Mouse (Mus musculus) naive thymus-derived CD4-positive, alpha-beta T cell, adult 2 months (primary cell): ENCODE measurements around the gene Iqschfp.

Experiments
- DNase-seq: peaks from one replicate; pipeline ENCODE4 v3.0.0-alpha.2; 2011; ENCODE audit warnings: low read depth

The Iqschfp gene

GRCm38 (mm10) chr3:68351461-68351860 lies 459.4 kb downstream of the Iqschfp start:
- DNase-seq = no peak

DNA sequence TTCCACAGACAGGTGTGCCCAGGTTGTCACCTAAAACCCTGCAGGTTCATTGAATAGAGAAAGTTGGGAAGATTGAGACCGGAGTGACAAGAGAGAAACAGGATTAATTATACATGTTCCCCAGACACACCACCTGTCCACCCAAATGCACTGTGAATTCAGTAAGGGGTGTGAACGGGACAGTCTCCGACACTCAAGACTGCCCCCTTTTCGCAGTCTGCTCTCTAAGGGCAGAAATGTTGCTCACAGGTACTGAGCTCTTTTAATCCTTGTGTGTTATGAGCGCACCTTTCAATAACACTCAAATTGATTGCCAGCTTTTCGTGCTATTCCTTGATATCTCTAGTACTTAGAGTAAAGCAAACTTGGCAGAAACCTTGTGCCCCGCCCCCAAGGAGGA lies 460.9 kb downstream of the Iqschfp start:
- no peak for DNase-seq

GRCm38 (mm10) chr3:68353492-68353891 lies 461.5 kb downstream of the Iqschfp start:
- no peak for DNase-seq

DNA sequence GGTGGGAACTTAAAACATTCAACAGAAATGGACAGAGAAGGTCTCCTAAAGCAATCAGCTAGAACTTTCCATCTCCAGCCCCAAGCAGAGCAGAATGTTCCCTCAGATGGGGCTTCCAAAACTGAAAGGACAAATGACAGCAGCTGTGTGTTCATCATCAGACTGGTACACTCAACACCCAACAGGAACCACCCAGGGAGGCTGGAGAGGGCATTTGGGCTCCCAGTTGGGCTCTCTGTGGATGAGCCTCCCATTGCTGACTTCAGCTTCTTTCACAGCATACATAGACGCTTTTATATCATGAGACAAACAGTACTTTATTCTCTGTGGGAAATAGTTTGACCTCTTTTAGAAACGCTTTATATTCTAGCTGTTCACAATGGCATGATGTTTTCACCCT lies 464.5 kb downstream of the Iqschfp start:
- no peak for DNase-seq

DNA sequence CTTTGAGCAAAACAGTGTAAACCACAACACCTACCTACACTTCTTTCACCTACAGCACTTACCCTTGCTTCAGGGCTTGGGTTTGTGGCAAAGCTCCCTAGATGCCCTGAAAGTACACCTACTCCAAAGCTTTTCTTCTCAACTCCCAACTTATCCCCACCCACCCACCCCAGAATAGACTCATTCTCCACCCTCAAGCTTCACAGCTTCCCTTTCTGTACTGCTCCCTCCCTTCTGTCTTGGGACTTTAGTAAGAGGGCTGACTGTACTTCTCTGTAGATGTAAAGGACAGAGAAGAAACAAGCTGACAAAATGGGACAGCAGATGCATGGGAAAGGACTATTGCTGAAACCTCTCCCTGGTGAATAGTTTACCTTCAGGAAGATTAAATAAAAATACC lies 476.0 kb downstream of the Iqschfp start:
- no peak for DNase-seq

DNA sequence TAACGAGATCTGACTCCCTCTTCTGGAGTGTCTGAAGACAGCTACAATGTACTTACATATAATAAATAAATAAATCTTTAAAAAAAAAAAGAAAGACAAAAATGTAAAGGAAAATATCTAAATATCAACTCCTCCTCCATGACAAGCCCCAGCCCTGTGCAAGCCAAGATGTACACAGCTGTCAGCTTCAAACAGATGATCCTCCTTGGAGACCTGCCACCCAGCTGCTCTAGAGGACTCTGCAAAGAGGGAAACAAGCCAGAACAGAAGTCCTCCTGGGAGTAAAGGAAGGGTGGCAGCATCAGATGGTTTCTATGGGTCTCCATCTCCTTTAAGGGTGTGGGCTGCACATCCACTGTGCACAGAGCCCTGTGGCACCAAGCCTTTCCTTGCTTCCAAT lies 480.9 kb downstream of the Iqschfp start:
- DNase-seq = no peak

- DNase-seq = no peak
Observed at GRCm38 (mm10) chr3:68375100-68375508, 483.1 kb downstream of the Iqschfp start.

- no peak for DNase-seq
Observed at GRCm38 (mm10) chr3:68377452-68378198, 485.6 kb downstream of the Iqschfp start.

GRCm38 (mm10) chr3:68378799-68379198 lies 486.8 kb downstream of the Iqschfp start:
- no peak for DNase-seq

GRCm38 (mm10) chr3:68379242-68379641 lies 487.2 kb downstream of the Iqschfp start:
- no peak for DNase-seq

DNA sequence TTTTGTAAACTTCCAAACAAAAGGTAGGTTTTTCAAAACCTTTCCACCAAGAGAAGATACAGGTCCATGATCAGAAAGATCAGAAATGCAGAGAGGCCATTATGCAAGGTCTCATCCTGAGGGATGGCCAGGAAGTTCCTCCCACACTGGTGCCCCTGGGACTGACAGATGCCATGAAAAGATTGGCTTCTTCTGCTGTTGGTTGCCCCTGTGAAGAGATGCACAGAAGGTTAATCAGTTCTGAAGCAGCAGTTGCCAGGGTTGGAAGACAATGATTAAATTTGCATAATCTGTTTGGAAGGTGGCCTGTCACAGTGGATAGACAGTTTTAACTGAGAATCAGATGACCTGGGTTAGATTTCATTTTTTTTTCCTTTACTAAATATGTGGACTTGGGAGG lies 491.6 kb downstream of the Iqschfp start:
- DNase-seq = no peak

- no peak for DNase-seq
Observed at GRCm38 (mm10) chr3:68385544-68385943, 493.5 kb downstream of the Iqschfp start.

- DNase-seq = no peak
Observed at GRCm38 (mm10) chr3:68388023-68388422, 496.0 kb downstream of the Iqschfp start.

DNA sequence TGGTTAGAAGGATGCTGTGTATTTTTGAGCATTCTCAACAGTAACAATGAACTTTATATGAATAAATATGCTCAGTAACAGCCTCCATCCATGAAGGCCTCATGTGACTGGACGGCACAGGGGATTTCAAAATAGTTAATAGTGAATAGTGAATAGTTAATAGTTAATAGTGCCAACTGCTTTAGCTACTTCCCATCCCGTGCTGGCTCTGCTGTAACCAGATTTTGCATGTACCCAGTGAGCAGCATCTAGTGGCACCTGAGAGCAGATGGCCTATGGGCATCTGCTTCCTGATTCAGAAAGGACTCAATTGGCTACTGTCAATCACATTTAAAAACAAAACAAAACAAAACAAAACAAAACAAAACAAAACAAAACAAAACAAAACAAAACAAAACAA lies 501.5 kb downstream of the Iqschfp start:
- no peak for DNase-seq

DNA sequence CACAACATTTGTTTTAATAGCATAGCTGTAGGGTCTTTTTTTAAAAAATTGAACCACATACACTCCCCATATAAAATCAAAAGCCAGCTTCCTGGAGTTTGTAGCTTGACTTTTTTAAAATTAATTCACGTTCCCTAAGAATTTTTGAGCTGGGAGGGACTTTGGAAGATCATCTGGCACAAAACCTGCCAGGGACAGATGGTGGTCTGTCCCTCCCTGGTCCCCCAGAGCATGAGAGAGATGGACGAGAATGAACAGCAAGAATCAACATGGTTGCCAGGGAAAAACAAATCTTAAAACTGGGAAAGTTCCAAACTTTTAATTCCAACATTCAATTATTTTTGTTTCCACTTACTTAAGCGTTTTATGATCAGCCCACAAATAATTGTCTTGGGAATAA lies 506.7 kb downstream of the Iqschfp start:
- no peak for DNase-seq

- no peak for DNase-seq
Observed at GRCm38 (mm10) chr3:68400121-68400520, 508.1 kb downstream of the Iqschfp start.

- DNase-seq = no peak
Observed at GRCm38 (mm10) chr3:68403343-68403742, 511.3 kb downstream of the Iqschfp start.

GRCm38 (mm10) chr3:68403783-68404217 lies 511.8 kb downstream of the Iqschfp start:
- DNase-seq = no peak

GRCm38 (mm10) chr3:68405724-68406123 lies 513.7 kb downstream of the Iqschfp start:
- DNase-seq = no peak

GRCm38 (mm10) chr3:68412262-68412661 lies 520.2 kb downstream of the Iqschfp start:
- DNase-seq = no peak

GRCm38 (mm10) chr3:68419792-68420191 lies 527.8 kb downstream of the Iqschfp start:
- DNase-seq = no peak

- DNase-seq = no peak
Observed at GRCm38 (mm10) chr3:68420927-68421326, 528.9 kb downstream of the Iqschfp start.

DNA sequence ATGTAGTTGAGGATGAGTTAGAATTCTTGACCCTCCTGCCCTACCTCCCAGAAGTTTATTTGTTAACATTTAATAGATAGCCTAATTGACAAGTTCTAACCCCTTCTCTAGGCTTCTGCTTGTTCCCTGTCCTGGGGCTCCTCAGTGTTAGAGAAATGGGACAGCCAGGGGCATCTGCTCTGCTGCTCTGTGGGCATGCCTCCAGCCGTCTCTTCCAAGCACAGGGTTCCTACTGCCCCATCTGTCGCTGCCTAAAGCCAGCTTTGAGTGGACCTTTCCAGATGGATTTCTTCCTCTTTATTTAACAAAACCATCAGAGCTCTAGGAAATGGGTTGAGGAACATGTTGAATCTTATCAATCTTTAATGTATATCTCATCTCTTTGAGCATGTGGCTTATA lies 529.8 kb downstream of the Iqschfp start:
- DNase-seq = no peak

DNA sequence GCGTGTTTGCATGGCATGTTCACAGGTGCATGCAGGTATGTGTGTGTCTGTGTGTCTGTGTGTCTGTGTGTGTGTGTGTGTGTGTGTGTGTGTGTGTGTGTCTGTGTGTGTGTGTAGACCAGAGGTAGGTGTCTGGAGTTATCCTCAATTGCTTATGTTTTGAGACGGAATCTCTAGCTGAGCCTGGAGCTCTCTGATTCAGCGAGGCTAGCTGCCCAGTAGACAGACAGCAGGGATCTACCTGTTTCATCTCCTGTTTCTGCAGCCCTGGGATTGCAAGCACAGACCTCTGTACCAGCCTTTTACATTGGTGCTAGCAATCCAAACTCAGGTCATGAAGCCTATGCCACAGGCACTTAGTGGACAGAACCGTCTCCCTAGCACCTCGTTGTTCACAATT lies 536.0 kb downstream of the Iqschfp start:
- DNase-seq = no peak
